Mouse (Mus musculus): ENCODE data around the gene Cep70.

DNA sequence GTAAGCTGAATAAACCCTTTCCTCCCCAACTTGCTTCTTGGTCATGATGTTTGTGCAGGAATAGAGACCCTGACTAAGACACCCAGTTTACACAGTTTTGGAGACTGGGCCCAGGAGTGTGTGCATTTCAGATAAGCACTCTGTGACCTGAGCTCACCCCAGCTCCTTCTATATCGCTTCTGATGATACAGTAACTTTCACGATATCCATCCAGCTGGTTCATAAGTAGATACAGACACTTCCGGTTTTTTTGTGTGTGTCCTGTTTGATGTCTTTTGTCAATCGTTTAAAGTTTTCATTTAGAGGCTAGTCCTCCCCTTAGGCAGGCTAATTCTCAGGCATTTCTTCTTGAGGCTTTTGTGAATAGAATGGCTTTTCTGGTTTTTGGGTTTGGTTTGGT is 21.5 kb upstream of the Cep70 start:
- TF ChIP-seq CTCF (IDR thresholded peaks at IDR 0.05; ENCODE audit: extremely low read depth, insufficient read depth, low read length) = no peak
- no peak for TF ChIP-seq POLR2A (IDR thresholded peaks at IDR 0.05; ENCODE audit: extremely low read depth, insufficient read depth, low read length)
